Mouse (Mus musculus) ES-E14 (cell line): ENCODE data around the gene Mbl1. TPM values are rescaled to one million over a fixed set of nuclear protein-coding genes. Genes with fewer than 3 reads are reported as not detected.

Experiments
- DNase-seq: peaks from one replicate; pipeline ENCODE4 v3.0.0-alpha.2; 2013; ENCODE audit warnings: low read depth, low spot score
- H3K27ac ChIP-seq: 2 replicates; pipeline ENCODE4 v1.5.1; 2012; ENCODE audit warnings: low read depth, mild to moderate bottlenecking, low read length, moderate library complexity, mixed read lengths; ENCODE audit not compliant: poor library complexity, insufficient read depth, severe bottlenecking
- H3K36me3 ChIP-seq: 2 replicates; pipeline ENCODE4 v1.6.1; 2012; ENCODE audit warnings: mild to moderate bottlenecking, low read length, moderate library complexity, mixed read lengths; ENCODE audit not compliant: control insufficient read depth, poor library complexity, insufficient read depth, severe bottlenecking
- H3K4me1 ChIP-seq, 2 experiments: fragments of 150-350 bp in 1 of 2; sonication (generic) in 1 of 2; 2 replicates each; pipeline ENCODE4 v1.6.1; 2012; ENCODE audit warnings: low read length in 2 of 2, mild to moderate bottlenecking in 1 of 2, mixed read lengths in 1 of 2; ENCODE audit not compliant: control insufficient read depth in 2 of 2, insufficient read depth in 2 of 2, poor library complexity in 1 of 2
- H3K4me3 ChIP-seq, 2 experiments: fragments of 150-350 bp in 1 of 2; sonication (generic) in 1 of 2; 2 replicates each; pipeline ENCODE4 v1.5.1; 2012; ENCODE audit warnings: low read length in 2 of 2, low read depth in 1 of 2, mild to moderate bottlenecking in 1 of 2, mixed read lengths in 1 of 2; ENCODE audit not compliant: insufficient read depth in 1 of 2, poor library complexity in 1 of 2, severe bottlenecking in 1 of 2
- H3K9ac ChIP-seq: 2 replicates; pipeline ENCODE4 v1.6.1; 2012; ENCODE audit warnings: low read depth, mild to moderate bottlenecking, low read length, mixed read lengths; ENCODE audit not compliant: poor library complexity, insufficient read depth, severe bottlenecking
- H3K9me3 ChIP-seq: fragments of 150-350 bp; sonication (generic); 2 replicates; pipeline ENCODE4 v1.6.1; 2012; ENCODE audit warnings: low read depth, mild to moderate bottlenecking, low read length; ENCODE audit not compliant: control insufficient read depth, insufficient read depth
- CHD2 ChIP-seq: IDR thresholded peaks from 2 replicates; pipeline ENCODE4 v1.6.1; 2014; ENCODE audit warnings: mild to moderate bottlenecking, low read depth, low read length, inconsistent platforms
- HCFC1 ChIP-seq: IDR thresholded peaks from 2 replicates; pipeline ENCODE4 v1.6.1; 2012; ENCODE audit warnings: low read length, inconsistent platforms, borderline replicate concordance; ENCODE audit not compliant: insufficient read depth
- MAFK ChIP-seq: IDR thresholded peaks from 2 replicates; pipeline ENCODE4 v1.6.1; 2014; ENCODE audit warnings: mild to moderate bottlenecking, low read depth, low read length, inconsistent platforms; ENCODE audit not compliant: insufficient read depth
- ZC3H11A ChIP-seq: IDR thresholded peaks from 2 replicates; pipeline ENCODE4 v1.6.1; 2012; ENCODE audit warnings: low read depth, mild to moderate bottlenecking, inconsistent platforms, low read length, borderline replicate concordance
- ZNF384 ChIP-seq: IDR thresholded peaks from 2 replicates; pipeline ENCODE4 v1.6.1; 2012; ENCODE audit warnings: low read depth, low read length, inconsistent platforms
- in situ Hi-C, 2 experiments: fragments of 600-800 bp; cut with MboI; formaldehyde crosslinking; loops; one replicate each; pipeline ENCODE4 v1.15.1; 2025; ENCODE audit warnings: low sequenced_read_pairs in 2 of 2, inconsistent platforms in 1 of 2; ENCODE audit not compliant: unreplicated experiment in 2 of 2
- total RNA-seq: library from RNA; depleted of rRNA; stranded (reverse); fragments of 300-350 nt; gene quantifications from 2 replicates; pipeline ENCODE4 v1.2.3, GENCODE M21; 2012

The Mbl1 gene
- total RNA-seq, 1 experiment, result not detected

- in situ Hi-C loops, result no loop called here
These were observed 8.8 kb downstream of the Mbl1 start for GRCm38 (mm10) chr14:41160076-41160475.

DNA sequence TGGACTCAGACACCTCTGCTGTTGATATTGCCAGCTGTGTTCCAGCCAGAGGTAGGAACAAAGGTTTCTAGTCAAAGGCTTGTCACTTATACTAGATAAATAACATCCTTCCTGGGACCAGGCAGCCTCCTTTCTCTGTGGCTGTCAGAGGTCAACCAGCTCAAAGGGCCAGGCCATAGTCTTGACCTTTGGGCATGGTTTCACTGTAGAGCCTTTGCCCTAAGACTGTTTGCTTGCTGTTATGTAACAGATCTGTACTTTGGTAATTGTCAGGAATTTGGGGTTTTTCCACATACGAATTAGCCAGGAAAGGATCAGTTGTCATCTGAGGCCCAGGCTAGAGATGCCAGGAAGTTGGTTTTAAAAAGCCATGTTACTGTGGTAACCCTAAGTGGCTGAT, 9.5 kb downstream of the Mbl1 start:
- H3K4me3 ChIP-seq, result no peak overlapping the region
- no peak overlapping the region for H3K9ac ChIP-seq
- in situ Hi-C loops, result no loop called here
- H3K36me3 ChIP-seq, result no peaks in the 10 kb centered on the region
- TF ChIP-seq MAFK (no peak), ZC3H11A (no peak), HCFC1 (no peak), ZNF384 (no peak), CHD2 (no peak)
- no peak for DNase-seq
- H3K27ac ChIP-seq, result no peak overlapping the region
- no peaks in the 10 kb centered on the region for H3K4me1 ChIP-seq
- no peaks in the 10 kb centered on the region for H3K9me3 ChIP-seq

More at GRCm38 (mm10) chr14:41160076-41160475, 8.8 kb downstream of the Mbl1 start:
- Histone ChIP-seq H3K9ac (no peak overlapping the region), H3K36me3 (no peaks in the 10 kb centered on the region), H3K27ac (no peak overlapping the region), H3K4me1 (no peaks in the 10 kb centered on the region), H3K9me3 (no peaks in the 10 kb centered on the region), H3K4me3 (no peak overlapping the region)
- no peak for TF ChIP-seq ZC3H11A
- TF ChIP-seq ZNF384, result no peak
- no peak for TF ChIP-seq CHD2
- no peak for TF ChIP-seq MAFK
- no peak for TF ChIP-seq HCFC1
- no peak for DNase-seq

DNA sequence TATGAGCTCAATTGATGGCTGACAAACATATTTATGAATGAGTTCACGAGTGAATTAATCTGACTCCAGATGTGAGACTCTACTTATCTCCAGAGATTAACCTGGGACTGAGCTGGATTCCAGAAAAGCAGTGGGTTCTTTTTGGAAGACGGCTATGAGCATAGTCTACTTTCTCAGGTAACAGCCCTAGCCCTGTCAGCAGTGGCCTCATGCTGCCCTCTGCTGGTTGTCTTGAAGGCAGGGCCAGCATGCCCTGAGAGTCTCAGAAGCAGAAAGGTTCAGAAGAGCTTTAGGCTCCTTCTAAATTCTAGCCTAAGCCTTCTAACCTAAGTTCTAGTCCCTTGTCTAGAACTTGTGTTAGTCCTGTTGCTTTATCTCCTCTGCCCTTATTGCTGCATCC, 11.4 kb downstream of the Mbl1 start:
- TF ChIP-seq ZC3H11A (peak; percentile 67; the same call in 1 of the 2 replicates), CHD2 (no peak), MAFK (no peak), ZNF384 (no peak), HCFC1 (no peak)
- in situ Hi-C loops, result no loop called here
- no peak overlapping the region for H3K27ac ChIP-seq
- peak; percentile 43 for DNase-seq
- no peaks in the 10 kb centered on the region for H3K4me1 ChIP-seq
- no peaks in the 10 kb centered on the region for H3K36me3 ChIP-seq
- no peak overlapping the region for H3K9ac ChIP-seq
- no peaks in the 10 kb centered on the region for H3K9me3 ChIP-seq
- no peak overlapping the region for H3K4me3 ChIP-seq

DNA sequence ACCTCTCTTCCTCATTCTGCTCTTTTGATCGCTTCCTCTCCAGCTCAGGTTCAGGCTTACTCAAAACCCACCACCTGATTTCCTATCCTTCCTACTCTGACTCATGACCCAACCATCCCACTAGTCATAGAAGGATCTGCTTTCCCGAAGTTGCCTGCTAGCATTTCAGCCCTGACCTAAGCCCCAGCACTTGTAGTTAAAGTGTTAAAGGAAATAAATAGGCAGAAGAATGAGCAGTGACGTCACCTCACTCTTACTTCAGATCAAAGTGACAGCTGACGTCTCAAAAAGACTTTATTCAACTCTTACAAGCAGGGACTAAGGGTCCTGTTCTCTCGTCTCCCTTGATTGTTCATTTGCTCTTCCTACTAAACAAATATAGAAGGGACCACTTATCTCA, 16.0 kb downstream of the Mbl1 start:
- in situ Hi-C loops, result no loop called here
- DNase-seq, result no peak
- Histone ChIP-seq H3K27ac (no peak overlapping the region), H3K9me3 (no peaks in the 10 kb centered on the region), H3K9ac (no peak overlapping the region), H3K4me3 (no peak overlapping the region), H3K4me1 (no peaks in the 10 kb centered on the region), H3K36me3 (no peaks in the 10 kb centered on the region)
- TF ChIP-seq HCFC1 (no peak), MAFK (no peak), ZC3H11A (no peak), ZNF384 (no peak), CHD2 (no peak)

DNA sequence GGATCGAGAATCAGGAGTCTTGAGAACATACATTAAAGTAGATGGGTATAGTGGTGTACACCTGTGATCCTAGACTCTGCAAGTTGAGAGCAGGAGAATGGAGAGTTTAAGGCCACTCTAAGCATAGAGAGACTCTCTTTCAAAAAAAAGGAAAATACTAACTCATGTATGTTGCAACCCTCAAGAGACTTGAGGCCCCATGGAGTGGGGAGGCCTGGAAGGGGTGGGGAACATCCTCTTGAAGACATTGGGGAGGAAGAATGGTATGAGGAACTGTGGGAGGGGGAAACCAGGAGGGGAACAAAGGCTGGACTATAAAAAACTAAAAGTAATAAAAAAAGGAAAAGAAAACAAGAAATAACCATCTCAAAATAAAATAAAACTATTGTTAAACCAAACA, 17.3 kb downstream of the Mbl1 start:
- Histone ChIP-seq H3K4me3 (no peak overlapping the region), H3K4me1 (no peaks in the 10 kb centered on the region), H3K36me3 (no peaks in the 10 kb centered on the region), H3K9ac (no peak overlapping the region), H3K27ac (no peak overlapping the region), H3K9me3 (no peaks in the 10 kb centered on the region)
- no peak for DNase-seq
- TF ChIP-seq ZNF384, result no peak
- TF ChIP-seq CHD2, result no peak
- no peak for TF ChIP-seq MAFK
- no peak for TF ChIP-seq HCFC1
- TF ChIP-seq ZC3H11A, result no peak
- in situ Hi-C loops, result no loop called here
